Mouse (Mus musculus): ENCODE results near the gene Elmo2. TPM values are rescaled to one million over a fixed set of nuclear protein-coding genes. Genes with fewer than 3 reads are reported as not detected.

Gene Elmo2
- polyA plus RNA-seq, 1 experiment = 95.0 TPM

- TF ChIP-seq CTCF (IDR thresholded peaks at IDR 0.05; ENCODE audit: borderline replicate concordance, control insufficient read depth, extremely low read depth, insufficient read depth, low read length, poor library complexity) (no peak), POLR2A (IDR thresholded peaks at IDR 0.05; ENCODE audit: control insufficient read depth, extremely low read depth, insufficient read depth, low read length, poor library complexity) (no peak)
- 57% methylated on average over 11 of the region's 11 CpGs for WGBS
- Histone ChIP-seq H3K4me1 (replicated peaks; ENCODE audit: control insufficient read depth, insufficient read depth, low read length) (peaks cover 3% of the 10 kb centered on the region; the same call in 1 of the 2 replicates), H3K27ac (ENCODE audit: control insufficient read depth, insufficient read depth, low read length) (no peak overlapping the region), H3K4me3 (ENCODE audit: control insufficient read depth, insufficient read depth, low read length) (no peak overlapping the region), H3K27me3 (ENCODE audit: control insufficient read depth, insufficient read depth, low read length) (no peaks in the 10 kb centered on the region; the same call in 1 of the 2 replicates), H3K36me3 (ENCODE audit: control insufficient read depth, insufficient read depth, low read length) (no peaks in the 10 kb centered on the region)
- DNase-seq = no peak
Measured at GRCm38 (mm10) chr2:165243122-165243720, 83.1 kb downstream of the Elmo2 start.

- H3K4me1 ChIP-seq (replicated peaks; ENCODE audit: control insufficient read depth, insufficient read depth, low read length) = peaks cover 3% of the 10 kb centered on the region; the same call in 1 of the 2 replicates
- H3K27ac ChIP-seq (ENCODE audit: control insufficient read depth, insufficient read depth, low read length) = no peak overlapping the region
- WGBS = 48% methylated on average over 13 of the region's 13 CpGs
- DNase-seq = no peak
- no peak overlapping the region for H3K4me3 ChIP-seq (ENCODE audit: control insufficient read depth, insufficient read depth, low read length)
- peaks cover 2% of the 10 kb centered on the region; the same call in 1 of the 2 replicates for H3K27me3 ChIP-seq (ENCODE audit: control insufficient read depth, insufficient read depth, low read length)
- no peaks in the 10 kb centered on the region for H3K36me3 ChIP-seq (ENCODE audit: control insufficient read depth, insufficient read depth, low read length)
- TF ChIP-seq CTCF (IDR thresholded peaks at IDR 0.05; ENCODE audit: borderline replicate concordance, control insufficient read depth, extremely low read depth, insufficient read depth, low read length, poor library complexity) (no peak), POLR2A (IDR thresholded peaks at IDR 0.05; ENCODE audit: control insufficient read depth, extremely low read depth, insufficient read depth, low read length, poor library complexity) (no peak)
Measured at GRCm38 (mm10) chr2:165242575-165242974, 83.7 kb downstream of the Elmo2 start.

- TF ChIP-seq POLR2A (IDR thresholded peaks at IDR 0.05; ENCODE audit: control insufficient read depth, extremely low read depth, insufficient read depth, low read length, poor library complexity) (no peak), CTCF (IDR thresholded peaks at IDR 0.05; ENCODE audit: borderline replicate concordance, control insufficient read depth, extremely low read depth, insufficient read depth, low read length, poor library complexity) (no peak)
- Histone ChIP-seq H3K27ac (ENCODE audit: control insufficient read depth, insufficient read depth, low read length) (no peak overlapping the region), H3K4me3 (ENCODE audit: control insufficient read depth, insufficient read depth, low read length) (no peak overlapping the region), H3K36me3 (ENCODE audit: control insufficient read depth, insufficient read depth, low read length) (no peaks in the 10 kb centered on the region), H3K4me1 (replicated peaks; ENCODE audit: control insufficient read depth, insufficient read depth, low read length) (peaks cover 3% of the 10 kb centered on the region; the same call in 1 of the 2 replicates), H3K27me3 (ENCODE audit: control insufficient read depth, insufficient read depth, low read length) (peaks cover 5% of the 10 kb centered on the region; the same call in 1 of the 2 replicates)
- DNase-seq = no peak
- WGBS = 17% methylated on average over 7 of the region's 7 CpGs
Measured at GRCm38 (mm10) chr2:165241786-165242185, 84.5 kb downstream of the Elmo2 start.

GRCm38 (mm10) chr2:165240371-165240770 is 85.9 kb downstream of the Elmo2 start:
- H3K27ac ChIP-seq (ENCODE audit: control insufficient read depth, insufficient read depth, low read length) = no peak overlapping the region
- 0 out of 2 replicates have a peak, but pooled peaks cover under 1% of the 10 kb centered on the region for H3K4me1 ChIP-seq (replicated peaks; ENCODE audit: control insufficient read depth, insufficient read depth, low read length)
- DNase-seq = no peak
- 45% methylated on average over 8 of the region's 8 CpGs for WGBS
- no peak for TF ChIP-seq CTCF (IDR thresholded peaks at IDR 0.05; ENCODE audit: borderline replicate concordance, control insufficient read depth, extremely low read depth, insufficient read depth, low read length, poor library complexity)
- TF ChIP-seq POLR2A (IDR thresholded peaks at IDR 0.05; ENCODE audit: control insufficient read depth, extremely low read depth, insufficient read depth, low read length, poor library complexity) = no peak
- no peaks in the 10 kb centered on the region for H3K36me3 ChIP-seq (ENCODE audit: control insufficient read depth, insufficient read depth, low read length)
- H3K4me3 ChIP-seq (ENCODE audit: control insufficient read depth, insufficient read depth, low read length) = no peak overlapping the region
- peaks cover 5% of the 10 kb centered on the region; the same call in 1 of the 2 replicates for H3K27me3 ChIP-seq (ENCODE audit: control insufficient read depth, insufficient read depth, low read length)

GRCm38 (mm10) chr2:165239533-165240144 is 86.6 kb downstream of the Elmo2 start:
- no peak for DNase-seq
- TF ChIP-seq CTCF (IDR thresholded peaks at IDR 0.05; ENCODE audit: borderline replicate concordance, control insufficient read depth, extremely low read depth, insufficient read depth, low read length, poor library complexity) = no peak
- TF ChIP-seq POLR2A (IDR thresholded peaks at IDR 0.05; ENCODE audit: control insufficient read depth, extremely low read depth, insufficient read depth, low read length, poor library complexity) = no peak
- Histone ChIP-seq H3K36me3 (ENCODE audit: control insufficient read depth, insufficient read depth, low read length) (no peaks in the 10 kb centered on the region), H3K27me3 (ENCODE audit: control insufficient read depth, insufficient read depth, low read length) (peaks cover 10% of the 10 kb centered on the region; the same call in 1 of the 2 replicates), H3K4me3 (ENCODE audit: control insufficient read depth, insufficient read depth, low read length) (no peak overlapping the region), H3K4me1 (replicated peaks; ENCODE audit: control insufficient read depth, insufficient read depth, low read length) (no peaks in the 10 kb centered on the region), H3K27ac (ENCODE audit: control insufficient read depth, insufficient read depth, low read length) (no peak overlapping the region)
- WGBS = 12% methylated on average over 15 of the region's 15 CpGs

GRCm38 (mm10) chr2:165238416-165239145 is 87.7 kb downstream of the Elmo2 start:
- H3K27ac ChIP-seq (ENCODE audit: control insufficient read depth, insufficient read depth, low read length) = no peak overlapping the region
- no peak for DNase-seq
- H3K36me3 ChIP-seq (ENCODE audit: control insufficient read depth, insufficient read depth, low read length) = no peaks in the 10 kb centered on the region
- H3K27me3 ChIP-seq (ENCODE audit: control insufficient read depth, insufficient read depth, low read length) = peaks cover 15% of the 10 kb centered on the region
- no peaks in the 10 kb centered on the region for H3K4me1 ChIP-seq (replicated peaks; ENCODE audit: control insufficient read depth, insufficient read depth, low read length)
- TF ChIP-seq POLR2A (IDR thresholded peaks at IDR 0.05; ENCODE audit: control insufficient read depth, extremely low read depth, insufficient read depth, low read length, poor library complexity) (no peak), CTCF (IDR thresholded peaks at IDR 0.05; ENCODE audit: borderline replicate concordance, control insufficient read depth, extremely low read depth, insufficient read depth, low read length, poor library complexity) (no peak)
- no peak overlapping the region for H3K4me3 ChIP-seq (ENCODE audit: control insufficient read depth, insufficient read depth, low read length)
- 37% methylated on average over 12 of the region's 12 CpGs for whole genome bisulfite sequencing

Other genes with a start within 250 kb of the Elmo2 start
- not detected in 2 replicates for gene 1700025C18Rik, start 235.7 kb downstream of the Elmo2 start, polyA plus RNA-seq (2012; rRNA removed)
- 1.2 and 1.3 TPM in 2 replicates for gene Cdh22, start 91.6 kb downstream of the Elmo2 start, polyA plus RNA-seq (2012; rRNA removed)
- gene Slc35c2, start 38.6 kb downstream of the Elmo2 start, polyA plus RNA-seq (2012; rRNA removed) = 78.7 and 82.3 TPM in 2 replicates
- gene Zfp663, start 42.2 kb upstream of the Elmo2 start, polyA plus RNA-seq (2012; rRNA removed) = not detected in 2 replicates
- 0.23 and 0.31 TPM in 2 replicates for gene Zfp334, start 61.8 kb upstream of the Elmo2 start, polyA plus RNA-seq (2012; rRNA removed)
- 0.37 and 0.44 TPM in 2 replicates for gene Ocstamp, start 73.9 kb upstream of the Elmo2 start, polyA plus RNA-seq (2012; rRNA removed)
- 2.1 and 2.2 TPM in 2 replicates for gene Slc13a3, start 146.8 kb upstream of the Elmo2 start, polyA plus RNA-seq (2012; rRNA removed)
- gene Trp53rka, start 166.8 kb upstream of the Elmo2 start, polyA plus RNA-seq (2012; rRNA removed) = 32.2 and 34.8 TPM in 2 replicates
- 0.75 and 1.00 TPM in 2 replicates for gene Slc2a10, start 177.3 kb upstream of the Elmo2 start, polyA plus RNA-seq (2012; rRNA removed)

Measured in thymus, adult 2 months (tissue).